Mouse (Mus musculus): Measurements from ENCODE around the gene Gpr26.

The Gpr26 gene

DNA sequence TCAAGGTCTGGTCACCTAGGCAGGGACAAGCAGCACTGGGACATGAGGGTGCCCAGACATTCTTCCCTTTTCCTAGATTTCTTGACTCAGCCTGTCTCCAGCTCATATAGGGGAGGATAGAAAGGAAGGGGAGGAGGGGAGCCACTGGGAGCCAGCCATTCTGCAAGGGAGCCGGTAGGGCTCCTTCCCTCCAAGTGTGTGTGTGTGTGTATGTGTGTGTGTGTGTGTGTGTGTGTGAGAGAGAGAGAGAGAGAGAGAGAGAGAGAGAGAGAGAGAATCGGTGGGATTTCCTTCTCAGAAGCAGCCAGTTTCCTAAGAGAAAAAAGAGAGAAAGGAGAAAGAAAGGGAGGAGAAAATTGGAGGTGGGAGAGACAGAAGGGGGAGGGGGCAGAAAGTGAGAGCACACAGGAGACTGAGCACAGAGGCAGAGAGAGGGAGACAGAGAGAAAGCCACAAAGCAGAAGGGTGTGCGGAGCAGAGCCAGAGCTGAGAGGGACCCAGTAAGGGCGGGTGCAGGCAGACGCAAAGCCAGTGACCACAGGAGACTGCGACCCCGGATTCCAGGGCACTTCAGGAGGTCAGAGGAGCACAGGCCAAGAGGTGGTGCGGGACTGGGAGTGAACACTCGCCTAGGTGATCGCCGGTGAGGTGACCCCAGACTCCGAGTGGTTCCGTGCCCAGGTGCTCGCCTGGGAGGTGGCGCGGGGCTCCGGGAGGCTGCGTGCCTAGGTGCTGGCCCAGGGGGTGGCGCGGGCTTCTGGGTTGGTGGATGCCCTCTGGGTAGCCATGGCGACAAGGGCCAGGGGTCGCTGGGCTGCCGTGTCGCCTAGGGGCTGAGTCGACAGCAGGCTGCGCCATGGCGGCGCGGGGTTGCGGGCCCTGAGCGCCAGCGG lies at the start of gene Gpr26:
Gene Gpr26 (plus strand): TSS at position 438 of the 893 bp plus-strand sequence.
- DNase-seq (ENCODE audit: low spot score), result no peak

GRCm38 (mm10) chr7:131917384-131917783 lies 48.9 kb upstream of the Gpr26 start:
- DNase-seq (ENCODE audit: low spot score), result no peak

GRCm38 (mm10) chr7:131927288-131928050 lies 38.8 kb upstream of the Gpr26 start:
- DNase-seq (ENCODE audit: low spot score), result no peak

GRCm38 (mm10) chr7:131937611-131938010 lies 28.6 kb upstream of the Gpr26 start:
- no peak for DNase-seq (ENCODE audit: low spot score)

DNA sequence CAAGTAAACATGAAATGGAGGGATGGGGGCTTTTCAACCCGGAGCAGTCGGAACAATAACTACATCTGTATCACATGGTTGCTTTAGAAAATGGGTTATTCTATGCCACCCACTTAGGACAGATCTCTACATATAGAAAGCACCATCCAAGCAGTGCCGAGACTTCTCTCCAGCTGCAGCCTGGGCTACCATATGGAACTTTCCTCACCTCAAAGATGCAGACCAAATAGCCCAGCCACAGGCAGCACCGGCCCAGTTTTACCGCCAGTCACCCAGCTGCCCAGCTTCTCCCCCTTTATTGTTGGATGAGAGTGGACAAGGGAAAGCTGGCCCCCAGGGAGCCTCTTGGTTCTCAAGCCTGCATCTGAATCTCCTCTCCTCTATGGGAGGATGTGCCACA lies 15.1 kb upstream of the Gpr26 start:
- no peak for DNase-seq (ENCODE audit: low spot score)

GRCm38 (mm10) chr7:131953402-131953801 lies 12.9 kb upstream of the Gpr26 start:
- DNase-seq (ENCODE audit: low spot score), result no peak

DNA sequence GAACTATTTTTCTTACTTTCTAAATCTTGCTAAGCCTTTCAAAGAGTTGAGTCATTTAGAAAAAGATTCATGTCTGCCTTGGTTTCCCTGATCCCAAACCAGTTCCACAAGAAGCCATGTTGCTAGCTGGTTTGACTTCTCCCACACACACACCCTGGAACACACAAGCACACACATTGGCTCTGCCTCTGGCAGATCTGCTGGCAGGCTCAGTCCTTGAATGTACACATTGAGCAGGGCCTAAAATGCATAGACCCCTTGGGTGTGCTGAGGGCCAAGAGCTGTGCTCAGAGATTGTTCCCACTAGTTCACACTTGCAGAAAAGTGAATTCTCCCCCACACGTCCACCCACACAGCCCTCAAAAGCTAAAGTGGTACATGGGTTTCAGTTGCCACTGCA lies 7.6 kb upstream of the Gpr26 start:
- no peak for DNase-seq (ENCODE audit: low spot score)

GRCm38 (mm10) chr7:131960551-131960950 lies 5.7 kb upstream of the Gpr26 start:
- no peak for DNase-seq (ENCODE audit: low spot score)

- DNase-seq (ENCODE audit: low spot score), result no peak
Observed at GRCm38 (mm10) chr7:131966916-131967494, 745 bp downstream of the Gpr26 start.

- no peak for DNase-seq (ENCODE audit: low spot score)
Observed at GRCm38 (mm10) chr7:131970255-131970654, 4.0 kb downstream of the Gpr26 start.

- no peak for DNase-seq (ENCODE audit: low spot score)
Observed at GRCm38 (mm10) chr7:131975867-131976266, 9.6 kb downstream of the Gpr26 start.

DNA sequence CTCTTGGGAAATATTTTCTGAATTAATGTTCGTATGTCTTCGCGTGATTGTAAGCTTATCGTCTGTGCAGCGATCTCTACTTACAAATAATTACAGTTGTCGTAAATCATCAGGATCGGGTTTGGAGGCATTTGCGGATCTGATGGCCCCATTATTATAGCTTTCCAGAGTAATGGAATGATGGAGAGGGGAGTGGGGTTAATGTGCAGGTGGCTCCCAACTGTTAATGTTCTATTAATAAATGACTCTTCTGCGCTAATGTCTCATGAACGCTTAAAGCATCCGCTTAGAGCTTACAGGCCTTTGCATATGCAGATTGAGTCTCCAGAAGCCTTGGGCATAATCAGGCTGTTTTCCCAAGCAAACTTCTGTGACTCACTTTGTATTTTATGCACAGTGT lies 12.3 kb downstream of the Gpr26 start:
- no peak for DNase-seq (ENCODE audit: low spot score)

DNA sequence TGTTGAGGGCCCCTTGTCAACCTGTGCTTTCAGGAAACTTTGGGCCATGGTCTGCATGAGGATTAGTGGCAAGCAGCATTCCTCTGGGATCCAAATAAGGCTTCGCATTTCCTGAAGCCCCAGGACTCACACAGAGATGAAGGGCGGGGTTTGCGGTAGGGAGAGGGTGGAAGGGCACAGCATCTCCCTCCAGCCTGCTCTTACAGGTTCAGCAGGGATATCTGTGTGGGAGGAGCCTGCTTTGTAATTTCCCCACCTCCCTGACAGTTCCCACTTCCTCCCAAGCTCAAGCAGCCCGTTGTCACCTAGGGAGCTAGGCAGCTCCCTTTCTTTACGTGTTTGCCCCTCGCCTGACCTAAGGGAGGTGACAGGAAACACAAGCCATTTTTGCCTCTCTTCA lies 22.8 kb downstream of the Gpr26 start:
- DNase-seq (ENCODE audit: low spot score), result no peak

DNA sequence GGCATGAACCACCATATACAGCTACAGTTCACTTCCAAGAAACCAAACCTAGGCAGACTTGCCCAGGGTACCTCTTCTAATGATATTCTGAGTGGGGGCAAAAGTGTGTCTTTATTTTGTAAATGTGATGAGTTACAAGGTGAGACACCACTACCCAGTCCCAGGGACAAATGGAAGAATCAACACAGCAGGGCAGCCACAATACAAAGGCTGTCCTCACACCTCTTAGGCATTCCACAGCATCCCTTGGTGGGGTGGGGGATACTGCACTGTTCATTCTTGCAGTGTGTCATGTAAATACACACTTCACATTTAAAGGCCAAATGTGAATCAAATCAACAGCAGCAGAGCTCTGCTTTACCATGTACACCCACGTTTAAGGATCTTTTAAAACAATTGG lies 26.0 kb downstream of the Gpr26 start:
- DNase-seq (ENCODE audit: low spot score), result no peak

GRCm38 (mm10) chr7:131992873-131993272 lies 26.6 kb downstream of the Gpr26 start:
- DNase-seq (ENCODE audit: low spot score), result no peak

GRCm38 (mm10) chr7:132005996-132006696 lies 39.9 kb downstream of the Gpr26 start:
- DNase-seq (ENCODE audit: low spot score), result no peak

- no peak for DNase-seq (ENCODE audit: low spot score)
Observed at GRCm38 (mm10) chr7:132009002-132009401, 42.7 kb downstream of the Gpr26 start.

DNA sequence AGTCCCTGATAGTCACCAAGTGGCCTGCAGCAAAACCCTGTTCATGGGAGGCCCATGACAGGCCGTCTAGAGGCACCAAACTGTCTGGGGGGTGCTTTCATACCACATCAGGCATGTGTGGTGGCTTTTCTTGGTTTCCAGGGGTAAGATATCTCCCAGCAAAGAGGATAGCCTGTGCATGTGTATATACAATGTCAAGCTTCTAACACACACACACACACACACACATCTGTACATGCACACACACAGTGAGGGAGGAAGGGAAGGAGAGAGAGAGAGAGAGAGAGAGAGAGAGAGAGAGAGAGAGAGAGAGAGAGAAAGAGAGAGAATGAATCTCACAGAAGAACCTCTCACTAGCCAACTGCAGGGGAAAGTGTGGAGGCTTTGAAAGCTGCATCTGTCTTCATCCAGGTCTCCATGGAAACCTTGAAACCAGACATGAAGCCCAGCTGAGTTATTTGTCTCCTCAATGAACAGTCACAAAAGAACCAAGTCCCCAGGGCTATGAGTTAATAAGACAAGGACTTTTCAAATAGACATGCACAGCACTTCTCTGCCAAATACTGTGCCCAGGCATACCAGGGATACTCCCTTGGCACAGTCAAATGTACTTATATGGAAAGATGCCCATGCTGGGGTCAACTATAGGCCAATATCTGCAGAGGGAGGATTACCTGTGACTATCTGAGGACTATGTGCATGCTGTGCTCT lies 46.9 kb downstream of the Gpr26 start:
- DNase-seq (ENCODE audit: low spot score), result no peak

DNA sequence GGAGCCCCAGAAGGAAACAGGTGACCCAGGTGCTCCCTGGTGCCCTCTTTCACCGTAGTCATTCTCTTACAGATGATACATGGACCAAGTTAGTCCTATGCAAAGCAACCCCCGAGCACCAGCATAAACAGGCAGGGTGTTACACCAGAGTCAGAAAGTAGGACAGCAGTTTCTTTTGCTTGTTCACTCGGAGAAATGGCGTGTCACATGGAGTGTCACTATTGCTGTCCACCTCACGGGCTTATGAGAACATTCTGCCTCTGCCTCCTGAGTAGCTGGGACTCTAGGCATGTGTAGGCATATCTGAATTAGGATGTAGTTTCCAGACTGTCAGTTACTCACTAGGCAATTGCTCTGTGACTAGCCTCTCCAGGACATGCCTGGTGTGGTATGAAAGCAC lies 47.7 kb downstream of the Gpr26 start:
- DNase-seq (ENCODE audit: low spot score), result no peak

DNA sequence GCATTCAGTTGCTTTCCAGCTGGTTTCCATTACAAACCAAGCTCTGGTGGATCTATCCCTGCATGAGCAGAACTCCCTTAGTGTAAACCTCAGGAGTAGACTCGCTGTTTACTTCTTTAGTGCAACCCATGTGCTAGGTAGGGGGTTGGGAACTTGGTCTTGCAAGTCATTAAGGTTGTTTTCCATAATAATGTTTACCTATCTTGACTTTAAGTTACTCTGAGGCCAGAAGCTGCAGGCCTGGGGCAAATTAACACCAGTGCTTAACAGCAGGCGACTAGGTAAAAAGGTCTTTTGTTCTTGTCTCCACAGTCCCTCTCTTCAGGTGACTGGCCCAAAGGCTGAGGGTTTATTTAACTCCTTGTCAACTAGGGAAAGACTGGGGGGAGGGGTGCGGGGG lies 48.9 kb downstream of the Gpr26 start:
- DNase-seq (ENCODE audit: low spot score), result no peak

- no peak for DNase-seq (ENCODE audit: low spot score)
Observed at GRCm38 (mm10) chr7:132015933-132016332, 49.7 kb downstream of the Gpr26 start.

DNA sequence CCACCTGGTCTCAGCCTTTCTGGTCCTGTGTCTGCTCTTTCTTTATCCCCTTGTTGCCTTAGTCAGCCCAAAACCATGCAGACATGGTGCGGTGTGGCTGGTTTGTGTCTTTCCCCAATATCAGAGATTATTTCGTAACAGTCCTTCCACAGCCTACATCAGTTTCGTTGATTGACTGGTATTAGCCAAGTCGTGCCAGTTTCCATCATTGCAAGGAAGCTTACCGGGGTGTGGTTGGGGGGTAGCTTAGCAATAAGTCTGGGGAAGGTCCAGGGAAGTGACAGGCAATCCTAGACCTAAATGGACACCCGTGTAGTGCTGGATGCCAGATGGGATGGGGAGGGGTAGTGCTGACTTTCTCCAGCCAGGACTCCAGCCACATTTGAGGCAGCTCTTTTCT lies 59.3 kb downstream of the Gpr26 start:
- DNase-seq (ENCODE audit: low spot score), result no peak
